Mouse (Mus musculus) erythroblast, embryonic 14.5 days (primary cell): ENCODE results near the gene Stk32b.

Experiments
- GATA1 ChIP-seq: IDR thresholded peaks from 2 replicates; pipeline ENCODE4 v1.6.1; 2012; ENCODE audit warnings: low read length, inconsistent platforms, mixed read lengths
- TAL1 ChIP-seq: IDR thresholded peaks from 3 replicates; pipeline ENCODE4 v1.6.1; 2012; ENCODE audit warnings: low read length, inconsistent platforms, mixed read lengths

DNA sequence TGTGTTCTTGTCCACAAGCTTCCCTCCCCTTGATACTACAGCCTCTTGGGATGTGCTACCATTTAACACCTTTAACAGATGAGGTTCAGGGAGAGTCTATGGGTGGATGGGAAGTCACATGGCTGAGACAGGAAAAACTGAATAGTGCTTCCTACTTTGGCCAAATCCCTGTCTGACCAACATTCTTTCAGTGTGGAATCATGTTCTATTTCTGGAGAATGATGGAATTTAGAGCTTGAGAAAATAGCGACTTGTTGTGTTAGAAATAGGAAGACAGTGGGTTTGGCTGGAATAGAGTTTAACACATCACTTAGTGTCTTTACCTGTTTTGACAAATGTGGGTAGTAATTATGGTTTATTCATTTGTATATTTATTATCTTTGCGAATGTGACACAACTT, 249.3 kb downstream of the Stk32b start:
- TF ChIP-seq GATA1 (no peak), TAL1 (no peak)
